Mouse (Mus musculus): ENCODE measurements around the gene Syce2. TPM values are rescaled to one million over a fixed set of nuclear protein-coding genes. Genes with fewer than 3 reads are reported as not detected.
"Not testable (repeated sequence)": the region's sequence is repeated elsewhere in the genome, so short reads cannot be mapped to it uniquely, and the experiment has no call there.

Gene Syce2
- polyA plus RNA-seq, 1 experiment, result 1.8 TPM

GRCm38 (mm10) chr8:84893709-84894134, 21.8 kb downstream of the Syce2 start, which contains the start of gene Gcdh:
Gene Gcdh, minus strand, starts transcription at chr8:84893921.
- DNase-seq, result peak; percentile 90
- TF ChIP-seq CTCF (IDR thresholded peaks at IDR 0.05; ENCODE audit: insufficient read depth, low read length) (no peak), POLR2A (IDR thresholded peaks at IDR 0.05; ENCODE audit: borderline replicate concordance, extremely low read depth, low read depth, low read length) (peak; percentile 56; the same call in 1 of the 2 replicates)
- WGBS, result 0% methylated on average over 11 of the region's 11 CpGs
- peak within 1 kb of the TSS; percentile 79 for H3K4me3 ChIP-seq (replicated peaks; ENCODE audit: extremely low read depth, low read depth, low read length)
- H3K4me1 ChIP-seq (ENCODE audit: control insufficient read depth, insufficient read depth, low read length), result peaks cover 4% of the 10 kb centered on the region

GRCm38 (mm10) chr8:84895963-84896362, 24.1 kb downstream of the Syce2 start:
- no peak for DNase-seq
- no peak for TF ChIP-seq POLR2A (IDR thresholded peaks at IDR 0.05; ENCODE audit: borderline replicate concordance, extremely low read depth, low read depth, low read length)
- TF ChIP-seq CTCF (IDR thresholded peaks at IDR 0.05; ENCODE audit: insufficient read depth, low read length), result no peak
- Histone ChIP-seq H3K4me1 (ENCODE audit: control insufficient read depth, insufficient read depth, low read length) (peaks cover 4% of the 10 kb centered on the region), H3K4me3 (replicated peaks; ENCODE audit: extremely low read depth, low read depth, low read length) (no peak overlapping the region)
- WGBS, result 78% methylated on average over 5 of the region's 5 CpGs

GRCm38 (mm10) chr8:84901071-84901470, 29.2 kb downstream of the Syce2 start:
- DNase-seq, result no peak
- Histone ChIP-seq H3K4me3 (replicated peaks; ENCODE audit: extremely low read depth, low read depth, low read length) (no peak overlapping the region), H3K4me1 (ENCODE audit: control insufficient read depth, insufficient read depth, low read length) (peaks cover 3% of the 10 kb centered on the region; the same call in 1 of the 2 replicates)
- TF ChIP-seq POLR2A (IDR thresholded peaks at IDR 0.05; ENCODE audit: borderline replicate concordance, extremely low read depth, low read depth, low read length) (no peak), CTCF (IDR thresholded peaks at IDR 0.05; ENCODE audit: insufficient read depth, low read length) (no peak)
- WGBS, result 66% methylated on average over 4 of the region's 4 CpGs

GRCm38 (mm10) chr8:84901752-84902151, 29.8 kb downstream of the Syce2 start, which contains the start of gene Klf1:
Gene Klf1, plus strand, starts transcription at chr8:84901928.
- no peak for DNase-seq
- TF ChIP-seq CTCF (IDR thresholded peaks at IDR 0.05; ENCODE audit: insufficient read depth, low read length) (no peak), POLR2A (IDR thresholded peaks at IDR 0.05; ENCODE audit: borderline replicate concordance, extremely low read depth, low read depth, low read length) (no peak)

GRCm38 (mm10) chr8:84902367-84902919, 30.5 kb downstream of the Syce2 start:
- 8% methylated on average over 24 of the region's 24 CpGs for WGBS
- no peak for TF ChIP-seq POLR2A (IDR thresholded peaks at IDR 0.05; ENCODE audit: borderline replicate concordance, extremely low read depth, low read depth, low read length)
- no peak for DNase-seq
- H3K4me3 ChIP-seq (replicated peaks; ENCODE audit: extremely low read depth, low read depth, low read length), result peak overlapping the region; percentile 83
- H3K4me1 ChIP-seq (ENCODE audit: control insufficient read depth, insufficient read depth, low read length), result peaks cover 3% of the 10 kb centered on the region; the same call in 1 of the 2 replicates

More at GRCm38 (mm10) chr8:84901752-84902151, 29.8 kb downstream of the Syce2 start, which contains the start of gene Klf1:
- Histone ChIP-seq H3K4me3 (replicated peaks; ENCODE audit: extremely low read depth, low read depth, low read length) (peak within 1 kb of the TSS; percentile 83), H3K4me1 (ENCODE audit: control insufficient read depth, insufficient read depth, low read length) (peaks cover 3% of the 10 kb centered on the region; the same call in 1 of the 2 replicates)
- WGBS, result 70% methylated on average over 3 of the region's 3 CpGs

GRCm38 (mm10) chr8:84902920-84903661, 31.2 kb downstream of the Syce2 start:
- H3K4me3 ChIP-seq (replicated peaks; ENCODE audit: extremely low read depth, low read depth, low read length), result peak overlapping the region; percentile 83
- peaks cover 3% of the 10 kb centered on the region; the same call in 1 of the 2 replicates for H3K4me1 ChIP-seq (ENCODE audit: control insufficient read depth, insufficient read depth, low read length)
- peak; percentile 93 for DNase-seq
- WGBS, result under 1% methylated on average over 68 of the region's 68 CpGs
- TF ChIP-seq POLR2A (IDR thresholded peaks at IDR 0.05; ENCODE audit: borderline replicate concordance, extremely low read depth, low read depth, low read length) (peak; percentile 55; the same call in 1 of the 2 replicates), CTCF (IDR thresholded peaks at IDR 0.05; ENCODE audit: insufficient read depth, low read length) (peak; percentile 40; the same call in 1 of the 2 replicates)

GRCm38 (mm10) chr8:84904351-84904750, 32.4 kb downstream of the Syce2 start:
- no peak for DNase-seq
- peaks cover 3% of the 10 kb centered on the region; the same call in 1 of the 2 replicates for H3K4me1 ChIP-seq (ENCODE audit: control insufficient read depth, insufficient read depth, low read length)
- H3K4me3 ChIP-seq (replicated peaks; ENCODE audit: extremely low read depth, low read depth, low read length), result no peak overlapping the region
- no peak for TF ChIP-seq POLR2A (IDR thresholded peaks at IDR 0.05; ENCODE audit: borderline replicate concordance, extremely low read depth, low read depth, low read length)
- TF ChIP-seq CTCF (IDR thresholded peaks at IDR 0.05; ENCODE audit: insufficient read depth, low read length), result no peak
- WGBS, result 86% methylated on average over 7 of the region's 7 CpGs

GRCm38 (mm10) chr8:84907037-84907436, 35.1 kb downstream of the Syce2 start:
- 90% methylated on average over 9 of the region's 9 CpGs for WGBS
- no peak for DNase-seq
- TF ChIP-seq CTCF (IDR thresholded peaks at IDR 0.05; ENCODE audit: insufficient read depth, low read length) (no peak), POLR2A (IDR thresholded peaks at IDR 0.05; ENCODE audit: borderline replicate concordance, extremely low read depth, low read depth, low read length) (no peak)
- no peak overlapping the region for H3K4me3 ChIP-seq (replicated peaks; ENCODE audit: extremely low read depth, low read depth, low read length)
- peaks cover 3% of the 10 kb centered on the region; the same call in 1 of the 2 replicates for H3K4me1 ChIP-seq (ENCODE audit: control insufficient read depth, insufficient read depth, low read length)

GRCm38 (mm10) chr8:84907493-84907892, 35.6 kb downstream of the Syce2 start:
- Histone ChIP-seq H3K4me3 (replicated peaks; ENCODE audit: extremely low read depth, low read depth, low read length) (no peak overlapping the region), H3K4me1 (ENCODE audit: control insufficient read depth, insufficient read depth, low read length) (peaks cover 1% of the 10 kb centered on the region; the same call in 1 of the 2 replicates)
- no peak for DNase-seq
- 66% methylated on average over 8 of the region's 8 CpGs for WGBS
- TF ChIP-seq POLR2A (IDR thresholded peaks at IDR 0.05; ENCODE audit: borderline replicate concordance, extremely low read depth, low read depth, low read length) (no peak), CTCF (IDR thresholded peaks at IDR 0.05; ENCODE audit: insufficient read depth, low read length) (no peak)

- H3K4me3 ChIP-seq (replicated peaks; ENCODE audit: extremely low read depth, low read depth, low read length), result peak overlapping the region; percentile 32
- WGBS, result 16% methylated on average over 7 of the region's 7 CpGs
- not testable (repeated sequence) for DNase-seq; H3K4me1 ChIP-seq (ENCODE audit: control insufficient read depth, insufficient read depth, low read length)
Measured at GRCm38 (mm10) chr8:84907979-84908378, 36.1 kb downstream of the Syce2 start.

Measured in lung, adult 2 months (tissue).